Mouse (Mus musculus) ovary, postnatal 10 days (tissue): ENCODE measurements at regions not wholly inside any gene's neighbourhood (a gene's known extent, or its start where the extent isn't known, plus 50 kb on each side); places are given as distances from the start of the nearest gene placed in this dataset.
A peak's percentile ranks its signal among the peaks of the same experiment; 100 is the strongest.

Experiments used
- DNase-seq: peaks from one replicate; pipeline ENCODE4 v3.0.0; 2022; ENCODE audit warnings: low spot score

DNA sequence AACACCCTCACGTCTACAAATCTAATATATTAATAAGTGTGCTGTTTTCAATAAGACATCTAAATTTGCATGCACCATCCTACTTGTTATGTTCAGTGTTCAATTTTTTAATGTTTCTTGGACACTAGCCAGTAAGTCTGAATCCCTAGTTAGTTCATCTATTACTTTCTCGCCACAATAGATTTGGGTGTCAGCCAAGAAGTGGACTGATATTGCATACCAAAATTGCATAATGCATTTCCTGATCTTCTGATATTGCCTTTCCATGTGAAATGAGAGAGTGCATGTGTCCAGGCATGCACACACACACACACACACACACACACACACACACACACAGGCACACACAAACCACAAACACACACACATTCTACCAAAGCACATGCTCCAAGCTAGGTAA, 874.9 kb downstream of the 5730522E02Rik start:
- DNase-seq: no peak

DNA sequence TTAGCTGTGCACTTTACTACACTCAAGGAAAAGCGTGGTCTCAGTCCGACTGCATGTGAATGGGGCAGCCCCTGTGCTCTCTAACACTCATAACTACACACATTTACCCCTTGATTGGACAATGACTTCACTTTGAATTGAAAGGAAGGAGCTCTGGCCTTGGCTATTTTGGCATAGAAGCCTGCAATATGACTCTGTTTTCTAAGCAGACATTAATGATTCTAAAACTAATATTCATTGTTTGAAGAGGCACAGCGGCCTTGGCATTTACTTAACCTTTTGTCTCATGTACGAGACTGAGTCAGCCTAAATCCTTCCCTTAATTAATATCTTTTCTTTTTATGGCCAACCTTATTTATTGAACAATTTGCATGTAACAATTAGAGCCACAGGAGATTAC, 879.9 kb downstream of the 5730522E02Rik start:
- no peak for DNase-seq

DNA sequence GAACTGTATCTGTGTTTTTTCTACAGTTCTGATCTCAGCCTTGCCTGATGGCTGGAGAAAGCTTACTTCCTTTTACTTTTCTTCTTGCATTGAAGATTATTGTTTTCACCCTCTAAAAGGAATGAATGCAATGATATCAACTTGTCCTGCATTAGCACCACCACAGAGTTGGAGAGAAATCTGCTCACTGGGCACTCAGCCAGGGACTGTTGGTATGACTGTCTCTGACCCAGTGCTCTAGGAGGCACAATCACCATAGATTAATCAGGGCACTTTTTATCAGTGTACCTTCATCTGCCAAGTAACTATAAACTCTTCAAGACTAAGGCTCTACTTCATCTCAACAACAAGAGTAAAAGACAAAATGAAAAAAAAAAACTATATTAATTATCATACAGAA, 888.1 kb downstream of the 5730522E02Rik start:
- no peak for DNase-seq

DNA sequence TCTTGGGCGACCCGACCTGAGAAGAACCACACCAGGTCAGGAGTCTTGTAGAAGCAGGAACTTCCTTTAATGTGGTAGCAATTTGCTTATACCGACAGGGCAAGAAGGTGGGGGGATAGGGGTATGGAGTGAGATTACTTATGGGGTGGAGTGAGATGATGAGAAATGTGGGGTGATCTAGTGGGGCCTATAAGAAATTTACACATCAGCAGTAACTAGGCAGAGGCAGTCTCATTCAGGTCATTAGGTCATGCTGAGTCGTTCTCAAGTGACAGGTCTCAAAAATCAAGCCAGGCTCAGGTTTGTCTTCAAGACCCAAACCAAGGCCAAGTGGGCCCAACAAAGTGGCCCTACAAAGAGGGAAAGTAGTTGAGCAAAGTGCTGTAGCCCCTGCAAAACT, 889.1 kb downstream of the 5730522E02Rik start:
- DNase-seq: no peak

DNA sequence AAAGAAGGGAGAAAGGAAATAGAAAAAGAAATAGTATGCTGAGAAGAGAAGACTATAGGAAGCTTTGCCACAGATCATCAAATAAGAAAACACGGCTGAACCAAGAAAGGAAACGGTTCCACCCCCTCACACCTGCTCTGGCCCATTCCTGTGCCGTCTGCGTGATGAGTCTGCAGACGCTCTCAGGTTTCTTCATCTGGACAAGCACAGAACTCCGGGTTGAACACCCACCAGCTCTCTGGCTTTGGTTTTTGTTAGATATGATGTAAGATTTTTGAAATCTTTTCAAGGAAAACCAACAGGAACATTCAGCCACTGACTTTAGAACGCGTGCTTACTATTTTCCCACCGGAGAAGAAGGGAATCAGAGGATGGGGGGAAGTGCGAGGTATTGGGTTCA, 895.9 kb downstream of the 5730522E02Rik start:
- no peak for DNase-seq

DNA sequence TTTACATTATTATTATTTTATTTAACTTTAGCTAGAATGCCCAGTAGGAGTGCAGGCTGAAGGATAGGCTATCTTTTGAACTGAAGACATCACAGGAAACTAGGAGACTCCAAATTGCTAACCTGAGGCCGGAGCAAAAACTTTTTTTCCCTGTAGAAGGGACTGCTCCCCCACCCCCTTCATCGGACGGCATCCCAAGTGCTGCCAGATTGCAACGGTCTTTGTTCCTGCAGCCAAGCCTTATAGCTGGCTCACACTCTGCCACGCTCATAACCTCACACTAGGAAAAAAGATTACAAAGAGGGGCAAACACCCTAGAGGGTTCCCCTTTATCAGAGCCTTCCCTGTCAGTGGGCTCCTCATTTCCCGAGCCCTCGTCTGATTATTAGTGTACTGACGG, 896.7 kb downstream of the 5730522E02Rik start:
- no peak for DNase-seq

DNA sequence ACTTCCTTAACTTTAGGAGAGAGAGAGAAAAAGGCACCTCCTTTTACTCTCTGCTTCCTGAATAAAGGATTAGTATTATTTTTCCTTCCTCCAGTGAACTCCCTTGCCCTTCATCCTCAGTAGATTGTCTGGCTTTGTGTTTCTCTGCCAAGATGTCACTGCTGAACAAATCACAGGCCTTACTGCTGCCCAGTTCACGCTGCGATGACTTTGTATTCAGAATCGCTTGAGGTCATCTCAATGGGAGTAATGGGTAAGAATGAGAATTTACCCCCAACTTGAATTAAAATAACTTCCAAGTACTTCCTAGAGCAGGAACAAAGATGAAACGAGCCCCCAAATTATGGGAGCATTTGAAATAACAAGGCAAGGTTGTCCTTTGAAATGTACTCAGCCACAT, 897.3 kb downstream of the 5730522E02Rik start:
- no peak for DNase-seq

DNA sequence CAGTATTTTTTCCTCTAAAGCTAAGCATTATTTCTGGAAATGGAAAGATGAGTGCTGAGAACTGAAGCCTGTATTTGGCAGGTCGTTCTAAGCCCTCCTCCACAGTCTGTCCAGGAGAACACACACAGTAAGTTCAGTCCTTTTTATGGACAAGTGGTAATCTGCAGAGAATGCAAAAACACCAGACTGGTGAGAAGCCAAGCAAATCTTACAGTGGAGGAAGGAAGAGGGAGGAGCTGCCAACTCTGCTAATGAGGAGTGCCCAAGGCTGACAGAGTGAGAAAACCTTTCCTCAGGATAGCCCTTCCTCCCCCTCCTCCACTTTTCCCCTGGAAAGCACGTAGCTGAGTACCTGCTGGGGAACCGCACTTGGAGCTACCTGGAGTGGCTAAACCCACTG, 899.8 kb downstream of the 5730522E02Rik start:
- DNase-seq: no peak

DNA sequence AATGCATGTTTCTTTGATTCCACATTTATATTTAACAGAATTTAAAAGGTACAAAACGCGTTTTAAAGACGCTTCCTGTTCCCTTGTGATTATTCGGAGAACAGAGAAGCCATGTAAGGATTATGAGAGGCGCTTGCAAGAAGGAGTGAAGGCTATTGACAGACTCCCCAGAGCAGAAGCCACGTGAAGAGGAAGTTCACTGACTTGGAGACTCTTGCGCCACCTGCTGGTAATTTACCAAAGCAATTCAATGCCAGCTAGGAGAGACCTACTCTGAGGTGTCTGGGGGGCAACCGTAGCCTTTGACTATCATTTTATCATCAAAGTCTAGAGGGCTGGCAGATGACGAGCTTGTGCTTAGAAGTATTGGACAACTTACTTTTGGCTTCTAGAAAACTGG, 909.4 kb downstream of the 5730522E02Rik start:
- DNase-seq: peak; percentile 9

DNA sequence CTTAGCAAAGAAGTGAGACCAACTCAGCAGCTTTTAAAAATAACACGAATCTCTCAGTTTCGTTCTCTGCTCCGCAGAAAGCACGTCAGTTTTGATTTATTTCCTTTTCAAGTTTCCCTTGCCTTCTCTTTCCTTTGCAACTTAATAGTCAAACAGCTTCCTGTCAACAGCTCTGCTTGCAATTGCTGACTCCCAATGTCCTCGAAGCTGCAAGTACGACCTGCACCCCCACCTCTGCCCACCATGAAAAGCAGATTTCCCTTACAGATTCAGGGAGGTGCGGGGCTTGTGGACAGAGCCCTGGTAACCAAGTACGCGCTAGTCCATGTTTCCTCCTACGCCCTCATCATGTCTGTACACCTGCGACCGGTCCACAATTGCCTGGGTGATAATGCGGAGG, 922.2 kb downstream of the 5730522E02Rik start:
- DNase-seq: no peak

DNA sequence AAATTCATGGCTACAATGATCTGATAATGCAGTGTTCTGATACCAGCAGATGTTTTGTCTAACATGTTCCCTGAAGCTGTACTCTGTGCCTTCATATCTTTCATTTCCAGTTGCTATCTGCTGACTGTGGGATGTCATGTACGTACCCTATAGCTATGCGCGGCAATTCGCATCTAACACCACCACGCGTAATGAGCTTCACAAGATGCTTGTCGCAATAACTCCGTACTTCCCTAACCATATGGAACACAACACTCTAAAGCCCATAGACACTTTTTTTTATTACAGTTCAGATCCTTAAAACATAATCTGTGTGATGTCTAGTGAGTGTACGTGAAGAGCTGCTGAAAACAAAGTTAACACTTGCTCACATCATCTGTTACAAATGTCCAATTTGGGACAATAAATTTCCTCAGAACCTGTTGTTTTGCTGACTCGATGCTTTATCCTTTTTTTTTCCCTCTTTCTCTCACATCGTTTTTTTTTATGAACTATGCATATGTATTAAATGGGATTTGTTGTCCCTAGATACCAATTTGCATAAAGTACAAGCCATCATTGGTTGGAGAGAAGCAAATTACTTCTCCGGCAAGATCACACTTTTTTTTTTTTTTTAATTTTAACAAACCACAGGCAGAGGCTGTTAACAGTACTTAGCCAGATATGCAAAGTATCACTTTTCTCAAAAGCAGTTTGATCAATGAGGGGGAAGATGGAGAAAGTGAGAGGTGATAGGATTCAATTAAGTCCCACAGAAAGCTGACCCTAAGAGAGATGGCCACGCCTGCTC, 922.9 kb downstream of the 5730522E02Rik start:
- no peak for DNase-seq

DNA sequence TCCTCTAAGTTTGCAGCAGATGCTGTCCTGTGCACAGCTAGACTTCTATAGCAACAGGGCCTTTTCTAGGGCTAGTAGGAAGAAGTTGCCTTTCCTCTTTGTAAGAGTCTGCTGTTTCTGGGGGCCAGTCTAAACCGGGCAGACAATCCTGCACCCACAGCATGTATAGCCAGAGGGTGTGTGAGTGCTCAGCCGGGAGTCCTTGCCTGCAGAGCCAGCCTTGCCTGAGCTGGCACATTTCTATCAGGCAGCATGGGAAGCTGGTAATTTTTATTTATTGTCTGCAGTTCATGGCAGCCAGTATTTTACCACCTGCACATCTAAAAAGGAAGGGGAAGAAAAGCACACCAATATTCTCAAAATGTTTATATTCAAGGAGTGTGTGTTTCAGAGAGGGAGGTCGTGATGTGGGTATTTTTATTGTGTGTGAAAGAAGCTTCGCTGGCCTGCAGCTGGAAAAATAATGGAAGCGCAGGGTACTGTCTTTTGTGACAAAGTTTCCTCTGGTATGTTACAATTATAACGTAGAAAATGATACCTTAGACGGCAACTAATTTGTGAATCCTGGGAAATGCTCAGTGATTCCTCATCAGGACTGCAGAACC, 940.5 kb downstream of the 5730522E02Rik start:
- DNase-seq: no peak

DNA sequence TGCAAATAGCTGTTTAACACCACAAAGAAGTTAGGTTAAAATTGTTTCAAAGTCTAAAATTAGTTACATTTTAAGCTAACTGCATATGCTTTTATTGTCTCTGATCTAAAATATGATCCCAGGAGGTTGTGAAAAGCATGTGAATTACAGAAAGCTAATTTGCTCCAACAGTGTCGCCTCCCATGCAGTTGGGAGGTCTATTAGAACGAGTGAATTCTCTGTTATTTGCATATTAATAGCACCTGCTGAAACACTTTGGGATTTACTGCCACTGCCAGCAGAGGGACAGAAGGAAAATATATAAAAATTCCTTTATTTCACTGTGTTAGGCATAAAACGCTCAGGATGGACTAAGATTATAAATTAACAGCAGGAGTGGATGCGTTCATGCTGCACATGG, 947.7 kb downstream of the 5730522E02Rik start:
- DNase-seq: no peak

DNA sequence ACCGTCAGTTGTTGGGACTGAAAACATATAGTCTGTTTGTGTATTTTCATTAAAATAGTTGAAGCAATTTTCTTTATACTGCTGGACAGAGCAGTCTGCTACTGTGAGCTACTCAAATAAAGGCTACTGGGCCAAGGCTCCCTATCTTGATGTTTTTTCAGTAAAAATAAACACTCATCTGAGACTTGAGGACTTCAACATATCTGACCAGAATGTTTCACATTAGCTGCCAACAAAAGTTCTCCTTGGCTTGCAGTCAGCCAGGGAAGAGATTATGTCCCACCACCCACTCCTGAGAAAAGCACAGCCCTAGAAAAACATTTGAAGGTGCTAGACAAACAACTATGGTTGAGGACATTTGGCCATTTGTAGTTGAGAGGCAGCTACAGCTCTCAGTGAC, 950.9 kb downstream of the 5730522E02Rik start:
- DNase-seq: no peak

DNA sequence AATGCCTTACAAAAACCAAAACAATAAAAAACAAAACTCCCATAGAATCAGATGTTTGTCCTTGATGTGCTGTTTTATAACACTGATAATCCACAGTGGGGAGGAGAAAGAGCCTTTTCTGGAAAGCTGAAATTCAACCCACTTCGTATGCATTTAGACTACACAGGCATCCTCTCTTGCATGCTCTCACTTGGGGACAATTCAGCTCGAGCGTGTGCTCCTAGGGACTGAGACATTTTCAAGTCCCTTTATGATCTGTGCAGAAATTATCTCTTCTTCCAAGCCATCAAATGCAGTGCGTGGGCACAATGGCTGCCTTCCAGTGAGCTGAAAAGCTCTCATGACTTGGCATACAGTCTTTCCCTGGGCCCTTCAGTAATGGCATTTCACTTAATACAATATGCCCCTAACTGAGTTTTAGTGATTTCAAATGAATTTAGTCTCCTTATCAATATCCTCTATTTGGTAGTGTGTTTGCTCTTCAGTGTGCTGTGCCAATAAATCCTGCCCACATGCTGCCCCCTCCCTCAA, 977.1 kb downstream of the 5730522E02Rik start:
- no peak for DNase-seq
